Mouse (Mus musculus) liver, embryonic 13.5 days (tissue): Measurements from ENCODE around the gene Pipox. TPM values are rescaled to one million over a fixed set of nuclear protein-coding genes. Genes with fewer than 3 reads are reported as not detected.

Source experiments
- ATAC-seq: fragments of 200-750 bp; cut with Nextera tagmentation; 2 replicates; pipeline ENCODE4 v1.8.0; 2017; ENCODE audit warnings: low read depth, mild to moderate bottlenecking, moderate number of reproducible peaks, moderate library complexity
- DNase-seq: peaks from one replicate; pipeline ENCODE4 v3.0.0; 2022
- H3K27ac ChIP-seq: fragments of 300-500 bp; sonication (generic); 2 replicates; pipeline ENCODE4 v1.5.1; 2015; ENCODE audit warnings: moderate library complexity, mild to moderate bottlenecking, inconsistent platforms
- H3K27me3 ChIP-seq: fragments of 300-500 bp; sonication (generic); 2 replicates; pipeline ENCODE4 v1.6.1; 2015; ENCODE audit warnings: mild to moderate bottlenecking, inconsistent platforms
- H3K36me3 ChIP-seq: fragments of 300-500 bp; sonication (generic); 2 replicates; pipeline ENCODE4 v1.6.1; 2015; ENCODE audit warnings: mild to moderate bottlenecking, inconsistent platforms
- H3K4me1 ChIP-seq: fragments of 300-500 bp; sonication (generic); replicated peaks from 2 replicates; pipeline ENCODE4 v1.6.1; 2015; ENCODE audit warnings: inconsistent platforms
- H3K4me2 ChIP-seq: fragments of 300-500 bp; sonication (generic); 2 replicates; pipeline ENCODE4 v1.6.1; 2015; ENCODE audit warnings: inconsistent platforms, mild to moderate bottlenecking, moderate library complexity
- H3K4me3 ChIP-seq: fragments of 300-500 bp; sonication (generic); replicated peaks from 2 replicates; pipeline ENCODE4 v1.5.1; 2015; ENCODE audit warnings: mild to moderate bottlenecking, inconsistent platforms
- H3K9ac ChIP-seq: fragments of 300-500 bp; sonication (generic); 2 replicates; pipeline ENCODE4 v1.6.1; 2015; ENCODE audit warnings: mild to moderate bottlenecking, inconsistent platforms
- H3K9me3 ChIP-seq: fragments of 300-500 bp; sonication (generic); replicated peaks from 2 replicates; pipeline ENCODE4 v1.6.1; 2016; ENCODE audit warnings: inconsistent platforms
- WGBS: fragments of 180-500 bp; shearing (Covaris S2); methylation state at CpG from one replicate; pipeline ENCODE4 v1.1.7; 2015; ENCODE audit not compliant: insufficient replicate concordance; 5-methylcytosine and 5-hydroxymethylcytosine counted together
- polyA plus RNA-seq: library from polyadenylated mRNA; unstranded; fragments of >200 nt; fragmentation: Nextera tagmentation; extraction: Ambion mirVana; gene quantifications from 2 replicates; pipeline ENCODE4 v1.2.1, GENCODE M21; 2015

Pipox gene
- polyA plus RNA-seq, 1 experiment from 2014 or later, result 8.7 TPM

- no peak overlapping the region for H3K4me3 ChIP-seq
- H3K4me2 ChIP-seq, result no peak overlapping the region
- ATAC-seq (no peak), DNase-seq (no peak)
- 78% methylated on average over 3 of the region's 3 CpGs for WGBS
- H3K27me3 ChIP-seq, result no peaks in the 10 kb centered on the region
- no peak overlapping the region for H3K27ac ChIP-seq
- H3K4me1 ChIP-seq, result no peaks in the 10 kb centered on the region
- H3K9me3 ChIP-seq, result no peaks in the 10 kb centered on the region
- H3K36me3 ChIP-seq, result peaks cover 89% of the 10 kb centered on the region
- no peak overlapping the region for H3K9ac ChIP-seq
Measured at GRCm38 (mm10) chr11:77854641-77855040, 39.3 kb downstream of the Pipox start.

- Histone ChIP-seq H3K4me2 (no peak overlapping the region), H3K36me3 (peaks cover 88% of the 10 kb centered on the region), H3K4me3 (no peak overlapping the region), H3K4me1 (no peaks in the 10 kb centered on the region), H3K27ac (no peak overlapping the region), H3K9me3 (no peaks in the 10 kb centered on the region), H3K27me3 (no peaks in the 10 kb centered on the region), H3K9ac (no peak overlapping the region)
- no peak for ATAC-seq
- 84% methylated on average over 17 of the region's 17 CpGs for WGBS
- DNase-seq, result no peak
Measured at GRCm38 (mm10) chr11:77852941-77853668, 40.8 kb downstream of the Pipox start.

GRCm38 (mm10) chr11:77852195-77852594 is 41.7 kb downstream of the Pipox start:
- no peak for DNase-seq
- H3K27ac ChIP-seq, result no peak overlapping the region

GRCm38 (mm10) chr11:77851483-77852010 is 42.3 kb downstream of the Pipox start:
- Histone ChIP-seq H3K27me3 (no peaks in the 10 kb centered on the region), H3K4me1 (no peaks in the 10 kb centered on the region), H3K4me2 (no peak overlapping the region), H3K9me3 (no peaks in the 10 kb centered on the region), H3K27ac (no peak overlapping the region), H3K36me3 (peaks cover 88% of the 10 kb centered on the region), H3K4me3 (no peak overlapping the region), H3K9ac (no peak overlapping the region)
- DNase-seq (no peak), ATAC-seq (no peak)
- 74% methylated on average over 6 of the region's 6 CpGs for WGBS

More at GRCm38 (mm10) chr11:77852195-77852594, 41.7 kb downstream of the Pipox start:
- Histone ChIP-seq H3K27me3 (no peaks in the 10 kb centered on the region), H3K4me2 (no peak overlapping the region), H3K4me1 (no peaks in the 10 kb centered on the region), H3K9me3 (no peaks in the 10 kb centered on the region), H3K9ac (no peak overlapping the region), H3K36me3 (peaks cover 88% of the 10 kb centered on the region), H3K4me3 (no peak overlapping the region)
- 58% methylated on average over 3 of the region's 3 CpGs for WGBS
- ATAC-seq, result no peak

GRCm38 (mm10) chr11:77850401-77851244 is 43.3 kb downstream of the Pipox start:
- no peak for ATAC-seq
- H3K27me3 ChIP-seq, result no peaks in the 10 kb centered on the region
- H3K4me1 ChIP-seq, result no peaks in the 10 kb centered on the region
- no peak overlapping the region for H3K4me3 ChIP-seq
- 82% methylated on average over 24 of the region's 24 CpGs for WGBS
- no peaks in the 10 kb centered on the region for H3K9me3 ChIP-seq
- no peak overlapping the region for H3K4me2 ChIP-seq
- H3K27ac ChIP-seq, result no peak overlapping the region
- peaks cover 94% of the 10 kb centered on the region for H3K36me3 ChIP-seq
- DNase-seq, result no peak
- no peak overlapping the region for H3K9ac ChIP-seq

- Histone ChIP-seq H3K4me3 (no peak overlapping the region), H3K4me1 (no peaks in the 10 kb centered on the region), H3K27ac (no peak overlapping the region), H3K9ac (no peak overlapping the region), H3K4me2 (no peak overlapping the region), H3K36me3 (peaks cover 92% of the 10 kb centered on the region), H3K9me3 (no peaks in the 10 kb centered on the region), H3K27me3 (no peaks in the 10 kb centered on the region)
- DNase-seq, result no peak
- WGBS, result 70% methylated on average over 7 of the region's 7 CpGs
- no peak for ATAC-seq
Measured at GRCm38 (mm10) chr11:77849151-77849550, 44.7 kb downstream of the Pipox start.

- Histone ChIP-seq H3K9me3 (no peaks in the 10 kb centered on the region), H3K4me3 (no peak overlapping the region), H3K36me3 (peaks cover 93% of the 10 kb centered on the region), H3K4me2 (no peak overlapping the region), H3K4me1 (no peaks in the 10 kb centered on the region), H3K27me3 (no peaks in the 10 kb centered on the region), H3K9ac (no peak overlapping the region), H3K27ac (no peak overlapping the region)
- DNase-seq (no peak), ATAC-seq (no peak)
- WGBS, result 64% methylated on average over 5 of the region's 5 CpGs
Measured at GRCm38 (mm10) chr11:77848131-77848530, 45.8 kb downstream of the Pipox start.

GRCm38 (mm10) chr11:77847599-77848128 is 46.2 kb downstream of the Pipox start:
- WGBS, result 78% methylated on average over 9 of the region's 9 CpGs
- Histone ChIP-seq H3K9ac (no peak overlapping the region), H3K4me1 (no peaks in the 10 kb centered on the region), H3K27ac (no peak overlapping the region), H3K9me3 (no peaks in the 10 kb centered on the region), H3K4me3 (no peak overlapping the region), H3K4me2 (no peak overlapping the region), H3K36me3 (peaks cover 93% of the 10 kb centered on the region), H3K27me3 (no peaks in the 10 kb centered on the region)
- ATAC-seq, result no peak
- no peak for DNase-seq

- H3K4me2 ChIP-seq, result no peak overlapping the region
- no peaks in the 10 kb centered on the region for H3K27me3 ChIP-seq
- no peaks in the 10 kb centered on the region for H3K4me1 ChIP-seq
- 80% methylated on average over 4 of the region's 4 CpGs for WGBS
- no peak overlapping the region for H3K27ac ChIP-seq
- ATAC-seq, result no peak
- H3K9me3 ChIP-seq, result no peaks in the 10 kb centered on the region
- H3K4me3 ChIP-seq, result no peak overlapping the region
- H3K9ac ChIP-seq, result no peak overlapping the region
- no peak for DNase-seq
- peaks cover 98% of the 10 kb centered on the region for H3K36me3 ChIP-seq
Measured at GRCm38 (mm10) chr11:77843906-77844200, 50.0 kb downstream of the Pipox start.

GRCm38 (mm10) chr11:77843068-77843905 is 50.6 kb downstream of the Pipox start:
- H3K27me3 ChIP-seq, result no peaks in the 10 kb centered on the region
- H3K4me3 ChIP-seq, result no peak overlapping the region
- H3K36me3 ChIP-seq, result peaks cover 97% of the 10 kb centered on the region
- H3K9me3 ChIP-seq, result no peaks in the 10 kb centered on the region
- no peaks in the 10 kb centered on the region for H3K4me1 ChIP-seq
- DNase-seq (no peak), ATAC-seq (no peak)
- no peak overlapping the region for H3K27ac ChIP-seq
- H3K9ac ChIP-seq, result no peak overlapping the region
- WGBS, result 81% methylated on average over 21 of the region's 21 CpGs
- no peak overlapping the region for H3K4me2 ChIP-seq
